Mouse (Mus musculus): Measurements from ENCODE around the gene Bicc1. TPM values are rescaled to one million over a fixed set of nuclear protein-coding genes. Genes with fewer than 3 reads are reported as not detected.
"Not testable (repeated sequence)": the region's sequence is repeated elsewhere in the genome, so short reads cannot be mapped to it uniquely, and the experiment has no call there.

Gene Bicc1
- polyA plus RNA-seq, 1 experiment from 2014 or later, result 6.3 TPM

DNA sequence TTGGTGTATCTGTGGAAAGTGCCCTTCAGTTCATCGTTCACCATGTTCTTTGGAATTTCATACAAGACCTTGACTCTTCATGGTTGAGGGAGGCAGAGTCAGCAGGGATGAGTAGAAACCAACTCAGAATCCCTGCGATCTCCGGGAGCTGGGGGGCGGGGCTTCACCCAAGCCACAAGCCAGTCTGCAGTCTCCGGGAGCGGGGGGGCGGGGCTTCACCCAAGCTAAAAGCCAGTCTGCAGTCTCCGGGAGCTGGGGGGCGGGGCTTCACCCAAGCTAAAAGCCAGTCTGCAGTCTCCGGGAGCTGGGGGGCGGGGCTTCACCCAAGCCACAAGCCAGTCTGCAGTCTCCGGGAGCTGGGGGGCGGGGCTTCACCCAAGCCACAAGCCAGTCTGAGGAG, 213.4 kb downstream of the Bicc1 start:
- not testable (repeated sequence) for H3K27me3 ChIP-seq (replicated peaks); ATAC-seq (replicated peaks); H3K4me2 ChIP-seq; H3K9me3 ChIP-seq; H3K36me3 ChIP-seq (replicated peaks); H3K9ac ChIP-seq; H3K27ac ChIP-seq; H3K4me3 ChIP-seq
- 97% methylated on average over 13 of the region's 13 CpGs for WGBS
- H3K4me1 ChIP-seq, result peaks cover 27% of the 10 kb centered on the region

- Histone ChIP-seq H3K4me3 (no peak overlapping the region), H3K4me2 (no peak overlapping the region), H3K27me3 (replicated peaks) (no peaks in the 10 kb centered on the region), H3K4me1 (peaks cover 23% of the 10 kb centered on the region), H3K9me3 (no peaks in the 10 kb centered on the region), H3K36me3 (replicated peaks) (no peaks in the 10 kb centered on the region), H3K27ac (no peak overlapping the region), H3K9ac (no peak overlapping the region)
- no peak for ATAC-seq (replicated peaks)
- WGBS, result 92% methylated on average over 12 of the region's 12 CpGs
Measured at GRCm38 (mm10) chr10:70945076-70945475, 214.4 kb downstream of the Bicc1 start.

DNA sequence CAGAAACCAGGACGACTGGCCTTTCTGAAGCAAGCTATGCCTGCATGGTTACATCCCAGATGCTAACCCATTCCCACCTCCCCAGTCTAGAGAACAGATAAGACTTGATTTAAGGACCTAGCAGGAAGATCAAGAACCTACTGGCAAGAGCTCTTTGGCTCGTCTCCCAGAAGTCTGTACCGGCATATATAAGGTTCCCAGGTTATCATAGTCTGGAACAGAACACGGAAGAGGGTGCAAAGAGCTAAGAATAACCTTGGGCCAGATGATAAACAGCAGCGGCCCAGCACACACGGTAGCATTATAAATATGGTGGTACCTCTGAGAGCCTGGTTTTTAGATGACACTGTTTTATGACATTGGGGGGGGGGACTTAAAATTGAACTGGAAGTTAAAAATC, 217.9 kb downstream of the Bicc1 start:
- no peaks in the 10 kb centered on the region for H3K27me3 ChIP-seq (replicated peaks)
- H3K36me3 ChIP-seq (replicated peaks), result no peaks in the 10 kb centered on the region
- no peaks in the 10 kb centered on the region for H3K9me3 ChIP-seq
- H3K4me1 ChIP-seq, result no peaks in the 10 kb centered on the region
- H3K4me3 ChIP-seq, result no peak overlapping the region
- H3K9ac ChIP-seq, result no peak overlapping the region
- H3K4me2 ChIP-seq, result no peak overlapping the region
- H3K27ac ChIP-seq, result no peak overlapping the region
- ATAC-seq (replicated peaks), result no peak
- 90% methylated on average over 6 of the region's 6 CpGs for WGBS

DNA sequence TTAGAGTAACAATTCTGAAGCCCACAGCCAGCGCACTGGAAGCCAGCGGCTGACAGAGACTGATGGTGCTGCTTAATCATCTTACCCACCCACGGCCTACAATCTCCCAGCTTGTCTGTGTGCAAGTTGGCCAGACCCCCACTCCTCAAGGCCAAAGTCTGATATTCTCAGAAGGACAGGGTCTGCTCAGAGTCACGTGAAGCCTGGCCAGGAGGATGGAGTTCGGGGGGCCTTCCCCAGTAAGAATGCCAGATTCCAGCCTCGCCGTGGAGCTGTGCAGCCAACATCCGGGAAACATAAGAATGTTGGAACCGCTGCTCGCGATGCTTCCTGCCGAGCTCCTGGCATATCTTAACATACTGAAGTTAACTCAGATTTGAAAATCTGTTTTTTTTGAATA, 219.7 kb downstream of the Bicc1 start:
- Histone ChIP-seq H3K27ac (no peak overlapping the region), H3K36me3 (replicated peaks) (no peaks in the 10 kb centered on the region), H3K4me1 (no peaks in the 10 kb centered on the region), H3K27me3 (replicated peaks) (no peaks in the 10 kb centered on the region), H3K4me2 (no peak overlapping the region), H3K9ac (no peak overlapping the region), H3K4me3 (no peak overlapping the region), H3K9me3 (no peaks in the 10 kb centered on the region)
- 69% methylated on average over 12 of the region's 12 CpGs for WGBS
- no peak for ATAC-seq (replicated peaks)

DNA sequence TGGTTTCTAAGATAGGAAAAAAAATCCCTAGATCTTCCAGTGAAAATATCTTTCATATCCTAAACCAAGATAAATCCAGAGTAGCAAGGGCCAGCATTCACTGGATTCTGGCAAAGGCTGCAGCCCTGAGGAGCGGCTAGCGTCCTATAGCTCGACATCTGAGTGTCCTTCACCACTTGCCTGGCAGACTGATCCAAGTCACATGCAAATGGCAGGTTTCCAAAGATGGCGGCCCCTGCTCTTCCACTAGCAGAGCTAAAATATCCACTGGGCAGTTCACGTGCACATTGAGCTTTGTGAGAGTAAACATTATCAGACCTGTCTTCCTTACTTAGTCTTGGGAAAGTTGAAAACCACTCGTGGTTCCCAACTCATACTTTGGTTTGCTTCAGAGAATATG, 222.1 kb downstream of the Bicc1 start:
- 94% methylated on average over 6 of the region's 6 CpGs for WGBS
- H3K27ac ChIP-seq, result no peak overlapping the region
- ATAC-seq (replicated peaks), result no peak

DNA sequence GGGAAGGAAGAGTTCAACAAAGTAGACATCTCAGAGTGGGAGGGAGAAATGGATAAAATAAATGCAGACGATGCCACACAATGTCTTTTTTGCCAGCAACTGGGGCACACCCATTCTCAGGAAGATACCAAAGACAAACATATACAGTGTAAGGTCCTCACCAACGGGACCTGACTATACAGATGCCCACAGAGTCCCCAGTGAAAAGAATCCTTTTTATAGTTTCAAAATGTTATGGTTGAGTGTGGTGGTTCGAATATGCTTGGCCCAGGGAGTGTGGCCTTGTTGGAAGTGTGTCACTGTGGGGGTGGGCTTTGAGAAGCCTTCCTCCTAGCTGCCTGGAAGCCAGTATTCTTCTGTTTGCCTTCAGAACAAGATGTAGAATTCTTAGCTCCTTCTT, 223.5 kb downstream of the Bicc1 start:
- WGBS, result 94% methylated on average over 3 of the region's 3 CpGs
- Histone ChIP-seq H3K9me3 (no peaks in the 10 kb centered on the region), H3K9ac (no peak overlapping the region), H3K4me1 (no peaks in the 10 kb centered on the region), H3K27me3 (replicated peaks) (no peaks in the 10 kb centered on the region), H3K4me3 (no peak overlapping the region), H3K36me3 (replicated peaks) (0 out of 2 replicates have a peak, but pooled peaks cover 3% of the 10 kb centered on the region), H3K4me2 (no peak overlapping the region), H3K27ac (no peak overlapping the region)
- no peak for ATAC-seq (replicated peaks)

More for the DNA sequence above, 222.1 kb downstream of the Bicc1 start:
- no peak overlapping the region for H3K4me2 ChIP-seq
- no peak overlapping the region for H3K9ac ChIP-seq
- no peaks in the 10 kb centered on the region for H3K36me3 ChIP-seq (replicated peaks)
- H3K9me3 ChIP-seq, result no peaks in the 10 kb centered on the region
- H3K4me1 ChIP-seq, result no peaks in the 10 kb centered on the region
- no peak overlapping the region for H3K4me3 ChIP-seq
- no peaks in the 10 kb centered on the region for H3K27me3 ChIP-seq (replicated peaks)

DNA sequence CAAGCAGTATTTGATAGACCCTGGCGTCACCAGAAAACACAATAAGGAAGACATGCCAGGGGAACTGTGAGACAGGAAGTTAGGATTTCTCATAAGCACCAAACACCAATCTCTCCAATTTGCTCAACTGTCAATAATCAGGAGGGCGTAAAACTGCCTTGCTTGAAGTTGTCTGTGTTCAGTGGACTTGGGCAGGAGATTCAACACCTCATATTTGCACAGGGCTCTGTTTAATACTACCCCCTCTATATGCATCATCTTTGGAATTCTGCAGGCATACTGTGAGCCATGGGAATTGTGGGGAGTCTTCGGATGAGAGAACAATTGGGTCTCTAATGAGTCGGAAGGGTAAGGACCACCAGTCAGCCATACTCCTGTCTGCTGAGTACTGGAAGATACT, 233.4 kb downstream of the Bicc1 start:
- Histone ChIP-seq H3K36me3 (replicated peaks) (no peaks in the 10 kb centered on the region), H3K27ac (no peak overlapping the region), H3K4me1 (no peaks in the 10 kb centered on the region), H3K9ac (no peak overlapping the region), H3K9me3 (no peaks in the 10 kb centered on the region), H3K4me3 (no peak overlapping the region), H3K27me3 (replicated peaks) (no peaks in the 10 kb centered on the region), H3K4me2 (no peak overlapping the region)
- WGBS, result 87% methylated on average over 4 of the region's 4 CpGs
- ATAC-seq (replicated peaks), result no peak

DNA sequence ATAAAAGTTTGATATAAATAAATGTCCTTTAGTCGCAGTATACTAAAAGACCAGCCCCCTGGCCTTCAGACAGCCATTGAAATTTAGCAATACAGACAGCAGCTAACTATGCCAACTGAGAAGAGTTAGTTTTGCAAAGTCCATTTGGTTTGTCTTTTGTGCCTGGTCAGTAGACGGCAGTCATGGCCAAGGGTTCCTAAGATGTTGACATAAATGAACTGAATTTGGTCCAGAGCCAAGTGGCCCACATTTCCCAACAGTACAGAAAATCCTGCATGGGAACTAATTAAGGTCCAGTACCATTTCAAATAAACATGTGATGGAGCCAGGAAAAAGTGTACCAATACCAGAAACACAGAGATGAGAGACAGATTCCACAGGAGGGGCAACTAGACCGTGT, 235.2 kb downstream of the Bicc1 start:
- Histone ChIP-seq H3K4me3 (no peak overlapping the region), H3K9me3 (no peaks in the 10 kb centered on the region), H3K36me3 (replicated peaks) (no peaks in the 10 kb centered on the region), H3K27ac (no peak overlapping the region), H3K4me1 (no peaks in the 10 kb centered on the region), H3K27me3 (replicated peaks) (no peaks in the 10 kb centered on the region), H3K9ac (no peak overlapping the region), H3K4me2 (no peak overlapping the region)
- 77% methylated on average over 3 of the region's 3 CpGs for WGBS
- ATAC-seq (replicated peaks), result no peak

- no peak for ATAC-seq (replicated peaks)
- no peak overlapping the region for H3K4me2 ChIP-seq
- H3K4me1 ChIP-seq, result no peaks in the 10 kb centered on the region
- H3K9me3 ChIP-seq, result no peaks in the 10 kb centered on the region
- H3K36me3 ChIP-seq (replicated peaks), result no peaks in the 10 kb centered on the region
- H3K27ac ChIP-seq, result no peak overlapping the region
- no peak overlapping the region for H3K4me3 ChIP-seq
- WGBS, result 85% methylated on average over 3 of the region's 3 CpGs
- H3K27me3 ChIP-seq (replicated peaks), result no peaks in the 10 kb centered on the region
- no peak overlapping the region for H3K9ac ChIP-seq
Measured at GRCm38 (mm10) chr10:70923936-70924335, 235.6 kb downstream of the Bicc1 start.

GRCm38 (mm10) chr10:70921481-70921880, 238.0 kb downstream of the Bicc1 start:
- H3K9ac ChIP-seq, result no peak overlapping the region
- H3K27me3 ChIP-seq (replicated peaks), result no peaks in the 10 kb centered on the region
- no peak overlapping the region for H3K4me3 ChIP-seq
- no peak overlapping the region for H3K4me2 ChIP-seq
- H3K36me3 ChIP-seq (replicated peaks), result no peaks in the 10 kb centered on the region
- H3K9me3 ChIP-seq, result no peaks in the 10 kb centered on the region
- H3K4me1 ChIP-seq, result no peaks in the 10 kb centered on the region
- no peak for ATAC-seq (replicated peaks)
- WGBS, result 92% methylated on average over 6 of the region's 6 CpGs
- H3K27ac ChIP-seq, result no peak overlapping the region

DNA sequence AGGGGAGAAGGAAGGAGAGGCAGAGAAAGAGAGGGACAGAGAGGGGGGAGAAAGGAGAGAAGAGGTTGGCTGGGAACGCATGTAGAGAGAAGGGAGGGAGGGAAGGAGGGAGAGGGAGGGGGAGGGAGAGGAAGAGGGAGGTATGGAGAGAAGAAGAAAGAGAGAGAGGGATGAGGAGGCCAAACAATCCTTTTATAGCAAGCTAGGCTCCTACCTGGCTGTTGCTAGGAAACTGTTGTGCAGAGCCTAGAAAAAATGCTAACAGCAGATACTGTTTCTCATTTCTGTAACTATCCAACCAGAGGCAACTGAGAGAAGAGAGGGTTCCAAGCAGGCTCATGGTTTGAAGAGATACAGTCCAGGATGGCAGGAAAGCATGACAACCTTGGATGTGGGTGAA, 239.6 kb downstream of the Bicc1 start:
- Histone ChIP-seq H3K36me3 (replicated peaks) (no peaks in the 10 kb centered on the region), H3K4me1 (no peaks in the 10 kb centered on the region), H3K27ac (no peak overlapping the region), H3K4me2 (no peak overlapping the region), H3K4me3 (no peak overlapping the region), H3K9ac (no peak overlapping the region), H3K9me3 (no peaks in the 10 kb centered on the region), H3K27me3 (replicated peaks) (no peaks in the 10 kb centered on the region)
- WGBS, result 53% methylated on average over 1 of the region's 1 CpGs
- ATAC-seq (replicated peaks), result no peak

- WGBS, result 76% methylated on average over 13 of the region's 13 CpGs
- ATAC-seq (replicated peaks), result 0 out of 2 replicates have a peak, but pooled peaks have one; percentile 4
- no peak overlapping the region for H3K27ac ChIP-seq
Measured at GRCm38 (mm10) chr10:70919031-70919663, 240.4 kb downstream of the Bicc1 start.

GRCm38 (mm10) chr10:70916697-70917096, 242.8 kb downstream of the Bicc1 start:
- WGBS, result 89% methylated on average over 6 of the region's 6 CpGs
- no peak for ATAC-seq (replicated peaks)
- no peaks in the 10 kb centered on the region for H3K9me3 ChIP-seq

More at GRCm38 (mm10) chr10:70919031-70919663, 240.4 kb downstream of the Bicc1 start:
- Histone ChIP-seq H3K36me3 (replicated peaks) (no peaks in the 10 kb centered on the region), H3K4me1 (no peaks in the 10 kb centered on the region), H3K9ac (no peak overlapping the region), H3K4me2 (no peak overlapping the region), H3K9me3 (no peaks in the 10 kb centered on the region), H3K27me3 (replicated peaks) (no peaks in the 10 kb centered on the region), H3K4me3 (no peak overlapping the region)

More at GRCm38 (mm10) chr10:70916697-70917096, 242.8 kb downstream of the Bicc1 start:
- no peaks in the 10 kb centered on the region for H3K27me3 ChIP-seq (replicated peaks)
- H3K9ac ChIP-seq, result no peak overlapping the region
- no peak overlapping the region for H3K4me3 ChIP-seq
- H3K4me2 ChIP-seq, result no peak overlapping the region
- H3K4me1 ChIP-seq, result no peaks in the 10 kb centered on the region
- H3K36me3 ChIP-seq (replicated peaks), result no peaks in the 10 kb centered on the region
- H3K27ac ChIP-seq, result no peak overlapping the region
